Mouse (Mus musculus) liver, postnatal 0 days (tissue): ENCODE data around the gene Btbd19.

Source experiments
- CTCF ChIP-seq: sonication (generic); IDR thresholded peaks from 2 replicates; pipeline ENCODE4 v1.5.1; 2016; ENCODE audit warnings: antibody characterized with exemption, low read depth
- EP300 ChIP-seq: IDR thresholded peaks from 2 replicates; pipeline ENCODE4 v1.6.1; 2016; ENCODE audit warnings: antibody characterized with exemption, low read depth, mild to moderate bottlenecking

DNA sequence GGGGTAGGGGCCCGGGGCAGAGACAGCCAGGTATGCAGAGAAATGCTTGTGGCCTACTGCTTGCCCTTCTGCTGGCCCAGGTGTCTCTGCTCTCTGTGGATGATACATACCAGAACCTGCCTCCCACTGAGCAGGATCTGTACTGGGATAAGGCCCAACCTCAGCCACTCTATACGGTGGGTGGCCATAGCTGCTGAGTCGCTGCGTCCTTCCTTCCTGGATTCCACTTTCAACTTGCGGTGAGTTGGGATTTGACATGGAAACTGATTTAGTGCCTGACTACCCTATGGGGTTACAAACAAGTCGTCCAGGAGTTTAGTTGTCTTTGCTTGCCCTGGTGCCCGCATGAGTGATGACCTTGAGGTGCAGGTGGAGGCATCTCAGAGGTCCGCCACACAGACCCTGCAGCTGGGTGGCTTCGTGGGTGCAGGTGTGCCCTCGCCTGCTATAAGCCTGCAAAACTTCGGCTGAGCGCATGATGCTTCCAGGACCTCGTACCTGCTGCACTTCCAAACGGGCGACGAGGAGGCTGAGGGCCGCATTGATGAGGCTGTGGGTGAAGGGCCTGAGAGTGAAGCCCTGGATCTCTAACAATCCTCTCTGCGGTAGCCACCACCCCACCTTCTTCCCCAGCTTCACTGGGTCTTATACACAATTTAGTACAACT, 22.7 kb upstream of the Btbd19 start:
- no peak for TF ChIP-seq CTCF
- no peak for TF ChIP-seq EP300
